Mouse (Mus musculus) liver, embryonic 11.5 days (tissue): ENCODE results near the gene Tenm2. TPM values are rescaled to one million over a fixed set of nuclear protein-coding genes. Genes with fewer than 3 reads are reported as not detected.

Experiments
- ATAC-seq: fragments of 200-750 bp; cut with Nextera tagmentation; replicated peaks from 2 replicates; pipeline ENCODE4 v1.8.0; 2017; ENCODE audit warnings: moderate number of reproducible peaks, mild to moderate bottlenecking, moderate TSS enrichment, moderate library complexity; ENCODE audit not compliant: low FRiP score
- DNase-seq: peaks from one replicate; pipeline ENCODE4 v3.0.0-alpha.2; 2017; ENCODE audit warnings: low spot score
- H3K27ac ChIP-seq: fragments of 300-500 bp; sonication (generic); 2 replicates; pipeline ENCODE4 v1.5.1; 2014; ENCODE audit warnings: mild to moderate bottlenecking, low read depth, low read length, control low read depth
- H3K27me3 ChIP-seq: fragments of 300-500 bp; sonication (generic); replicated peaks from 2 replicates; pipeline ENCODE4 v1.6.1; 2014; ENCODE audit warnings: low read length, mixed read lengths; ENCODE audit not compliant: control insufficient read depth, insufficient read depth
- H3K36me3 ChIP-seq: fragments of 300-500 bp; sonication (generic); 2 replicates; pipeline ENCODE4 v1.6.1; 2014; ENCODE audit warnings: mild to moderate bottlenecking, low read length, moderate library complexity, mixed read lengths; ENCODE audit not compliant: control insufficient read depth, insufficient read depth
- H3K4me1 ChIP-seq: fragments of 300-500 bp; sonication (generic); replicated peaks from 2 replicates; pipeline ENCODE4 v1.6.1; 2014; ENCODE audit warnings: low read length, mixed read lengths; ENCODE audit not compliant: control insufficient read depth, insufficient read depth
- H3K4me2 ChIP-seq: fragments of 300-500 bp; sonication (generic); 2 replicates; pipeline ENCODE4 v1.6.1; 2014; ENCODE audit warnings: mild to moderate bottlenecking, control low read depth, moderate library complexity
- H3K4me3 ChIP-seq: fragments of 300-500 bp; sonication (generic); 2 replicates; pipeline ENCODE4 v1.5.1; 2014; ENCODE audit warnings: low read depth, low read length, control low read depth
- H3K9ac ChIP-seq: fragments of 300-500 bp; sonication (generic); 2 replicates; pipeline ENCODE4 v1.6.1; 2014; ENCODE audit warnings: low read depth, low read length, control low read depth
- H3K9me3 ChIP-seq: fragments of 300-500 bp; sonication (generic); 2 replicates; pipeline ENCODE4 v1.6.1; 2016; ENCODE audit warnings: low read length, inconsistent platforms, mixed read lengths; ENCODE audit not compliant: control insufficient read depth
- WGBS: fragments of 180-500 bp; shearing (Covaris S2); extraction: QIAGEN DNeasy Blood & Tissue Kit; methylation state at CpG from one replicate; pipeline ENCODE4 v1.1.7; 2014; 5-methylcytosine and 5-hydroxymethylcytosine counted together
- polyA plus RNA-seq: library from polyadenylated mRNA; unstranded; fragments of >200 nt; fragmentation: Nextera tagmentation; extraction: Ambion mirVana; gene quantifications from 2 replicates; pipeline ENCODE4 v1.2.1, GENCODE M21; 2014

Gene Tenm2
- polyA plus RNA-seq, 1 experiment from 2014 or later: 0.78 TPM

DNA sequence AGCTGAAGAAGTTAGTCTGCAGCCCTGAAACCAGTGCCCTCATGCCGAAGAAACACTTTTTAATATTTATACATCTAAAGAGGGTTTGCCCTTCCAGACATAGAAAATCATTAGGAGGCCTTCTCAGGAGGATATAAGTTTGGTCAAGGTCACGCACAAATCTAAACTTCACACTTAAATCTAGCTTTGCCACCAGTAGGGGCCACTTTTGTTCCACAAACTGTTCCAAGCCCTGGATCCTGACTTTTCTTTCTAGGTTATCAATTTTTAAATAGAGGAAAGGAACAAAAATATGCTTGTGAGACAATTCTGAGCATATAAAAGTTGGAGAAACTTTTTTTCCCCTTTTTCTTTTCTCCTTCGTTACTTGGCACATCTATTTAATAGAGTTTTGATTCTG, 989.6 kb downstream of the Tenm2 start:
- no peaks in the 10 kb centered on the region for H3K36me3 ChIP-seq
- no peak overlapping the region for H3K9ac ChIP-seq
- H3K27me3 ChIP-seq: no peaks in the 10 kb centered on the region
- ATAC-seq (no peak), DNase-seq (no peak)
- no peaks in the 10 kb centered on the region for H3K9me3 ChIP-seq
- H3K4me1 ChIP-seq: no peaks in the 10 kb centered on the region
- WGBS: 77% methylated on average over 3 of the region's 3 CpGs
- no peak overlapping the region for H3K4me2 ChIP-seq
- no peak overlapping the region for H3K4me3 ChIP-seq
- H3K27ac ChIP-seq: no peak overlapping the region

DNA sequence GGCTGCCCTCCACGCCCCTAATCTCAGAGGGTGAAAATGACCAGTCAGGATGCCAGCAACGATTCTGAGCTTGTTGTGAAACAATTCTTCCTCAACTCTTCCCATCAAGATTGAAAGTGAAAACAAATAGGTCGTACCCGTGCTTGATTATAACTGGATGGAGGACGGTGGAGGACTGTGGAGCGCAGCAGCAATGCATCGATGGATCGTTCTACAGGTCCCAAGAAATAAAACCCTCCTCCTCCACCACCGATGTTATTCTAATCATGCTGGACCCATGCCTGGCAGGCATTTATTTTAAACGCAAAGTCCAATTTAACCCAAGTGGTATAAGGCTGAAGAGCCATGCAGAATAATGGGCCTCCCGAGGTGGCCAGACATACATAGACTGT, 991.3 kb downstream of the Tenm2 start:
- no peaks in the 10 kb centered on the region for H3K36me3 ChIP-seq
- 88% methylated on average over 11 of the region's 11 CpGs for WGBS

DNA sequence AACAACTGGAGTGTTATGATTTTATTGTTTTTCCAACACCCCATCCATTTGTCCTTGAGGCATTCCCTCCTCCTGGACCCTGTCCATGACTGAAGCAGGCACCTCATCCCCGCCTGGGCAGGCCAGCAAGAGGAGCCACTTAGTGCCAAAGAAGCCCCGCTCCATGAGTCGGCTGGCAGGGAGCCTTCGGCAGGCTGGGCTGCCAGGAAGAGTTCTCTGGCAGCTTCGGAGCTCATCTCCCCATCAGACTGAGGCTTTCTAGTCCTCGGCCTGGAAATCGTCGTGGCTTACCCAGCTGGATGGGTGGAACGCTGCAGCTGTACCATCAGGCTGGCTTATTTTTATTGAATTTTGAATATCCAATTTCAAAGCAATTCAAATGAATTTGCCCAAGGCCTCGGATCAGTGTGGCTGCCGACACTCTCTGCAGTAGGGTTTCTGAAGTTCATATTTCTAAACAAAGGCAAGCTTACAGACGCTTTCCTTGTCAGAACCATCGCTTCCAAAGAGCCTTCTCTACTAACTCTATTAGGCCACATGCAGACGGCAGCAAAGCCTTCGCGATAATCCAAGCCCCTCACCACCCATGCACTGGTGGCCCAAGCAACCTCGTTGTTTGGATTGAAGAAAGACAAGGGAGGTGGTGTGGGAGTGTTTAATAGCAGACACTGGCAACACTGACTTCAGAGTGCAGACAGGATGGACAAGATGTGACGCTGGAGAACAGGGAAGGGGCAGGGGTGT, 991.8 kb downstream of the Tenm2 start:
- WGBS: 79% methylated on average over 18 of the region's 18 CpGs
- ATAC-seq: no peak
- Histone ChIP-seq H3K27ac (no peak overlapping the region), H3K9me3 (no peaks in the 10 kb centered on the region), H3K4me3 (no peak overlapping the region), H3K9ac (no peak overlapping the region), H3K4me2 (no peak overlapping the region), H3K27me3 (no peaks in the 10 kb centered on the region), H3K36me3 (no peaks in the 10 kb centered on the region), H3K4me1 (no peaks in the 10 kb centered on the region)
- no peak for DNase-seq

More for the DNA sequence above, 991.3 kb downstream of the Tenm2 start:
- ATAC-seq: no peak
- DNase-seq: no peak
- Histone ChIP-seq H3K4me2 (no peak overlapping the region), H3K9me3 (no peaks in the 10 kb centered on the region), H3K4me1 (no peaks in the 10 kb centered on the region), H3K27me3 (no peaks in the 10 kb centered on the region), H3K27ac (no peak overlapping the region), H3K4me3 (no peak overlapping the region), H3K9ac (no peak overlapping the region)

DNA sequence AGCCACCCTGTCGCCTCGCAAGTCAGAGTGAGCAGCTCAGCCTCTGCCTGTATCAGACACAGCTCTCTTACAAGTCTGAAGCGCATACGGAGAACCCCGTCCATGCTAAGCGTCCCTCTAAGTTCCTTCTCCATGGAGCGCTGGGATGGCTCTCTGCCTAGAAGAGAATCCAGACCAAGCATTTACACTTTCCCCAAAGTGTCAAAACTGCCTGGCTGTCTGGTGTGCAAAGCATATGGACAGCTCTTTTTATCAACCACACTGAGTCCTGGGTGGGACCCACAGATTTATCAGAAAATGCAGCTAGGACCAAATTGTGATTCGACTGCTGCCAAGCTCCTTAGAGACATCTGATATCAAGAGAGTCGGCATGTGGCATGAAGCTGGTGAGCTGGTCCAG, 996.9 kb downstream of the Tenm2 start:
- no peak overlapping the region for H3K4me3 ChIP-seq
- no peak overlapping the region for H3K4me2 ChIP-seq
- H3K27ac ChIP-seq: no peak overlapping the region
- WGBS: 82% methylated on average over 9 of the region's 9 CpGs
- H3K36me3 ChIP-seq: no peaks in the 10 kb centered on the region
- ATAC-seq: no peak
- no peaks in the 10 kb centered on the region for H3K27me3 ChIP-seq
- no peak overlapping the region for H3K9ac ChIP-seq
- H3K4me1 ChIP-seq: no peaks in the 10 kb centered on the region
- no peaks in the 10 kb centered on the region for H3K9me3 ChIP-seq
- no peak for DNase-seq

DNA sequence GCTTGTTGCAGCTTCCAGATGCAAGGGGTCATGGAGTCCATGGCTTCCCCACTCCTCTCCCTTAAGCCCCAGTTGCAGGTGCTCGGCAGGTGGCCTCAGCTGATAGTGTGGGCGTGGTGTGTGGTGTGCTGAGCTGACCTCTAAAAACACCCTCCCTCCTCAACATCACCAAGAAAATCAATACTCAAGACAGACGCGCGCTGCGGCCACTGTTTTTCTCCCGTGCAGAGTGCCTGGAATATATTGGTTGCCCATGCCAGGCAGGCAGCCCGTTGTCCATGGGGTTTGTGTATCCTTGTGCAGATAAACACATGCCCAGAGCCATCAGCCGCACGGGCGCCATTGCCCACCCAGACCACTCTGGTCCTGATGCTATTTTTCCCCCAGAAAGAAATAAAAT, 1007.1 kb downstream of the Tenm2 start:
- no peaks in the 10 kb centered on the region for H3K4me1 ChIP-seq
- no peak overlapping the region for H3K27ac ChIP-seq
- no peak overlapping the region for H3K4me3 ChIP-seq
- H3K9me3 ChIP-seq: no peaks in the 10 kb centered on the region
- no peak overlapping the region for H3K9ac ChIP-seq
- no peaks in the 10 kb centered on the region for H3K27me3 ChIP-seq
- ATAC-seq: no peak
- H3K36me3 ChIP-seq: no peaks in the 10 kb centered on the region
- 79% methylated on average over 11 of the region's 11 CpGs for WGBS
- no peak for DNase-seq
- no peak overlapping the region for H3K4me2 ChIP-seq

DNA sequence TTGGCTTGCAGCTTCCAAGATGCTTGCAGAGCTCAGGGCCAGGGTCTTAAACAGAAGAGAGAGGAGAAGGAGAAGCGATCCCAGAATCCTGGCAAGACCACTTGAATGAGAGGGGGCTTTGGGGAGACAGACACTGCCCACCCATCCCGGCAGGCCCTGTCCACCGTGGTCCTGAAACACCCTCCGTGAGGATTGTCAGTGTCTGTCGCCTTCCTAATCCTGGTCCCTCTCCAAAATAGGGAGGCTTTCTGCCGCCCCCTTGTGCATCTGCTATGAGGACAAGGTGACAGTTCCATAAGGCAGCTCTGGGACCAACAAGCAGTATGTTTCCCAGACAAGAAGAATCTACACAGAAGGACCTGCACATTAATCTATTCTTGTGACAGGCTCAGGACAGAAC, 1007.6 kb downstream of the Tenm2 start:
- H3K36me3 ChIP-seq: no peaks in the 10 kb centered on the region
- ATAC-seq (no peak), DNase-seq (no peak)
- H3K4me2 ChIP-seq: no peak overlapping the region
- H3K9me3 ChIP-seq: no peaks in the 10 kb centered on the region
- no peaks in the 10 kb centered on the region for H3K4me1 ChIP-seq
- H3K27ac ChIP-seq: no peak overlapping the region
- H3K9ac ChIP-seq: no peak overlapping the region
- WGBS: 80% methylated on average over 6 of the region's 6 CpGs
- no peak overlapping the region for H3K4me3 ChIP-seq
- H3K27me3 ChIP-seq: no peaks in the 10 kb centered on the region

DNA sequence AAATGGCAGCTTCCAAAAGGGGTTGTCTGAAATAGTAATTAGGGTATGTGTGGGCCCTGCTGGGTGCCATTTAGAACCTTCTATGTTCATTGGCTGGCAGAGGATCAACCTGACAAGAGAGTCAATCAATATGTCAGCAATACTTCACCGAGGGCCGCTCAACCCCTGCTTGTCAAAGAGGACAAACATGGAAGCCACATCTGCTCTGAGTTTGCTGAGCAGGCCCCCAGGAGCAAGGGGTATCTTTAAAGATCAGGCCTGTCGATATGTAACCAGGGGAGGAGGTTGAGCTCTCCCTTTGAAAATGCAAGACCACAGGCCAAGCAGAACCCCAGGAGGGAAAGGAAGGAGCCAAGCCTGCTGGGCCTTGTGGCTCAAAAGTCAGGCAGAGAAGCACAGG, 1009.7 kb downstream of the Tenm2 start:
- no peak overlapping the region for H3K27ac ChIP-seq
- H3K4me2 ChIP-seq: no peak overlapping the region
- H3K9ac ChIP-seq: no peak overlapping the region
- H3K4me1 ChIP-seq: no peaks in the 10 kb centered on the region
- no peak for DNase-seq
- H3K27me3 ChIP-seq: no peaks in the 10 kb centered on the region
- H3K4me3 ChIP-seq: no peak overlapping the region
- H3K9me3 ChIP-seq: no peaks in the 10 kb centered on the region
- ATAC-seq: no peak
- WGBS: 47% methylated on average over 3 of the region's 3 CpGs
- no peaks in the 10 kb centered on the region for H3K36me3 ChIP-seq

DNA sequence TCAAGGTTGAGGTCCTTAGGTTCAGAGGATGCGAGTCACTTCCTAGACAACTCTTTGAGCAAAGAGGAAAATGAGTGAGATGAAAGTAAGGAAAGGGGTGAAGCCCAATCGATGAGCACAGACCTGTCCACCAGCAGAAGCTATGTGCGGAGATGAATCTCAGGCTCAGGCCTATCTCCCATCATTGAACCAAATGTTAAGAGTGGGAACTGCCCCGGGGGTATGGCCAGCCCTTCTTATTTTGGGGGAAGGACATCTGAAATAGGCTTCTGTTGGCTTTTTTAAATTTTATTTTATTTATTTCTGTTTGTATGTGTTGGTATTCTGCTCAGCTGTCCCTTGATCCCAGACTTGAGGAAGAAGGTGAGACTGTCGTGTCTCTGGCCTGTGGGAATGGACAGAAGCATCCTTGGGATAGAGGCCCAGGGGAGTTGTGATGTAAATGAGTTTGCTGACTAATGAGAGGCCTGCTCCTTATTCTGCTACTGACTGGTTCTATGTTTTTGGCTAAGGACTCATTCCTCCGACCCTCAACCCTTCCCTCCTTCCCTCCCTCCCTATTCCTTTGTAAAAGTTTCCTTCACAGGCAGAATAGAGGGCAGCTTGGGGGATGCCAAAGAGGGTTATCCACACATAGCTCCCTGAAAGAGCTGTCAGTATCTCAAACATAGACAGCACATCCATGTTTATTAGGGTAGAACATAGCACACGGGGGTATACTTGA, 1011.9 kb downstream of the Tenm2 start:
- no peaks in the 10 kb centered on the region for H3K27me3 ChIP-seq
- H3K9ac ChIP-seq: no peak overlapping the region
- no peak overlapping the region for H3K4me2 ChIP-seq
- H3K4me3 ChIP-seq: no peak overlapping the region
- DNase-seq (no peak), ATAC-seq (no peak)
- no peak overlapping the region for H3K27ac ChIP-seq
- H3K36me3 ChIP-seq: no peaks in the 10 kb centered on the region
- 79% methylated on average over 7 of the region's 7 CpGs for WGBS
- H3K4me1 ChIP-seq: no peaks in the 10 kb centered on the region
- H3K9me3 ChIP-seq: no peaks in the 10 kb centered on the region

DNA sequence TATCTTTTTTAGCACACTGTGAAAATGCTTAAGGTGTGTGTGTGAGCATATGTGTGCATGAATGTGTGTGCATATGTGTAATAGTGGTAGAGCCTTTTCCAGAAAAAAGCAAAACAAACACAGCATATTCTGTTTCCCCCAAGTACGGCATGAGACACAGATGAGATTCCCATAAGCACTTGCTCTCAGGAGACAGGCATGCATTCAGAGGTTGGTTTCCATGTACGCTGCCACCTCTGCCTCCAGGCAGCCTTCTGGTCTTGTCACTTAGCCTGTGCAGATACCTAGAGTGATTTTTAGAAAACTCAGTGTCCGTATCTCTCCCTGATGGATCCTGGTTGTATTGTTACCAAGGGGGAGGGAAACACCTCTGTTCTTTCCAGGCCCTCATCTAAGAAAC, 1013.7 kb downstream of the Tenm2 start:
- H3K4me1 ChIP-seq: no peaks in the 10 kb centered on the region
- no peaks in the 10 kb centered on the region for H3K27me3 ChIP-seq
- 82% methylated on average over 3 of the region's 3 CpGs for WGBS
- H3K27ac ChIP-seq: no peak overlapping the region
- H3K9ac ChIP-seq: no peak overlapping the region
- no peak overlapping the region for H3K4me3 ChIP-seq
- no peaks in the 10 kb centered on the region for H3K36me3 ChIP-seq
- no peak overlapping the region for H3K4me2 ChIP-seq
- H3K9me3 ChIP-seq: no peaks in the 10 kb centered on the region
- no peak for DNase-seq
- ATAC-seq: no peak
